Mouse (Mus musculus): ENCODE measurements around the gene Mus81.

The Mus81 gene

GRCm38 (mm10) chr19:5473720-5474119, 14.5 kb downstream of the Mus81 start, which contains the start of gene Efemp2:
Gene Efemp2 (plus strand): TSS chr19:5473954.
- in situ Hi-C loops (cut with MboI; ENCODE audit: low sequenced_read_pairs): no loop called here

- in situ Hi-C loops (cut with MboI; ENCODE audit: low sequenced_read_pairs): no loop called here
Observed at GRCm38 (mm10) chr19:5472857-5473256, 15.3 kb downstream of the Mus81 start.

- in situ Hi-C loops (cut with MboI; ENCODE audit: low sequenced_read_pairs): no loop called here
Observed at GRCm38 (mm10) chr19:5471846-5472245, 16.4 kb downstream of the Mus81 start.

GRCm38 (mm10) chr19:5468374-5468773, 19.8 kb downstream of the Mus81 start, which contains the start of gene Ctsw:
Gene Ctsw (minus strand): TSS chr19:5468507.
- in situ Hi-C loops (cut with MboI; ENCODE audit: low sequenced_read_pairs): no loop called here

GRCm38 (mm10) chr19:5466916-5467500, 21.2 kb downstream of the Mus81 start:
- in situ Hi-C loops (cut with MboI; ENCODE audit: low sequenced_read_pairs): no loop called here

GRCm38 (mm10) chr19:5465037-5465436, 23.2 kb downstream of the Mus81 start:
- in situ Hi-C loops (cut with MboI; ENCODE audit: low sequenced_read_pairs): no loop called here

GRCm38 (mm10) chr19:5463791-5464562, 24.2 kb downstream of the Mus81 start:
- in situ Hi-C loops (cut with MboI; ENCODE audit: low sequenced_read_pairs): no loop called here

- in situ Hi-C loops (cut with MboI; ENCODE audit: low sequenced_read_pairs): no loop called here
Observed at GRCm38 (mm10) chr19:5463212-5463611, 25.0 kb downstream of the Mus81 start.

- in situ Hi-C loops (cut with MboI; ENCODE audit: low sequenced_read_pairs): no loop called here
Observed at GRCm38 (mm10) chr19:5461411-5461810, 26.8 kb downstream of the Mus81 start.

- in situ Hi-C loops (cut with MboI; ENCODE audit: low sequenced_read_pairs): no loop called here
Observed at GRCm38 (mm10) chr19:5460465-5460911, 27.7 kb downstream of the Mus81 start, which contains the start of gene Fibp. Gene Fibp (plus strand): TSS chr19:5460615.

- in situ Hi-C loops (cut with MboI; ENCODE audit: low sequenced_read_pairs): no loop called here
Observed at GRCm38 (mm10) chr19:5459896-5460295, 28.3 kb downstream of the Mus81 start.

GRCm38 (mm10) chr19:5459019-5459418, 29.2 kb downstream of the Mus81 start:
- in situ Hi-C loops (cut with MboI; ENCODE audit: low sequenced_read_pairs): no loop called here

GRCm38 (mm10) chr19:5457746-5458442, 30.3 kb downstream of the Mus81 start, which contains the start of gene Ccdc85b:
Gene Ccdc85b (minus strand): TSS chr19:5457894.
- in situ Hi-C loops (cut with MboI; ENCODE audit: low sequenced_read_pairs): no loop called here

- in situ Hi-C loops (cut with MboI; ENCODE audit: low sequenced_read_pairs): no loop called here
Observed at GRCm38 (mm10) chr19:5456922-5457745, 31.1 kb downstream of the Mus81 start.

- in situ Hi-C loops (cut with MboI; ENCODE audit: low sequenced_read_pairs): no loop called here
Observed at GRCm38 (mm10) chr19:5456241-5456921, 31.8 kb downstream of the Mus81 start.

- in situ Hi-C loops (cut with MboI; ENCODE audit: low sequenced_read_pairs): no loop called here
Observed at GRCm38 (mm10) chr19:5455568-5455967, 32.6 kb downstream of the Mus81 start.

- in situ Hi-C loops (cut with MboI; ENCODE audit: low sequenced_read_pairs): no loop called here
Observed at GRCm38 (mm10) chr19:5455037-5455436, 33.2 kb downstream of the Mus81 start.

GRCm38 (mm10) chr19:5451766-5452165, 36.4 kb downstream of the Mus81 start:
- in situ Hi-C loops (cut with MboI; ENCODE audit: low sequenced_read_pairs): no loop called here

- in situ Hi-C loops (cut with MboI; ENCODE audit: low sequenced_read_pairs): no loop called here
Observed at GRCm38 (mm10) chr19:5449673-5450072, 38.5 kb downstream of the Mus81 start.

All from CH12F3 (cell line).